Mouse (Mus musculus) fibroblast of lung, adult 2 months (primary cell): Measurements from ENCODE around the gene Trim34a.
"Not testable (repeated sequence)": the region's sequence is repeated elsewhere in the genome, so short reads cannot be mapped to it uniquely, and the experiment has no call there.

ENCODE experiments used
- DNase-seq: peaks from one replicate; pipeline ENCODE4 v3.0.0-alpha.2; 2011; ENCODE audit warnings: low read depth

The Trim34a gene

DNA sequence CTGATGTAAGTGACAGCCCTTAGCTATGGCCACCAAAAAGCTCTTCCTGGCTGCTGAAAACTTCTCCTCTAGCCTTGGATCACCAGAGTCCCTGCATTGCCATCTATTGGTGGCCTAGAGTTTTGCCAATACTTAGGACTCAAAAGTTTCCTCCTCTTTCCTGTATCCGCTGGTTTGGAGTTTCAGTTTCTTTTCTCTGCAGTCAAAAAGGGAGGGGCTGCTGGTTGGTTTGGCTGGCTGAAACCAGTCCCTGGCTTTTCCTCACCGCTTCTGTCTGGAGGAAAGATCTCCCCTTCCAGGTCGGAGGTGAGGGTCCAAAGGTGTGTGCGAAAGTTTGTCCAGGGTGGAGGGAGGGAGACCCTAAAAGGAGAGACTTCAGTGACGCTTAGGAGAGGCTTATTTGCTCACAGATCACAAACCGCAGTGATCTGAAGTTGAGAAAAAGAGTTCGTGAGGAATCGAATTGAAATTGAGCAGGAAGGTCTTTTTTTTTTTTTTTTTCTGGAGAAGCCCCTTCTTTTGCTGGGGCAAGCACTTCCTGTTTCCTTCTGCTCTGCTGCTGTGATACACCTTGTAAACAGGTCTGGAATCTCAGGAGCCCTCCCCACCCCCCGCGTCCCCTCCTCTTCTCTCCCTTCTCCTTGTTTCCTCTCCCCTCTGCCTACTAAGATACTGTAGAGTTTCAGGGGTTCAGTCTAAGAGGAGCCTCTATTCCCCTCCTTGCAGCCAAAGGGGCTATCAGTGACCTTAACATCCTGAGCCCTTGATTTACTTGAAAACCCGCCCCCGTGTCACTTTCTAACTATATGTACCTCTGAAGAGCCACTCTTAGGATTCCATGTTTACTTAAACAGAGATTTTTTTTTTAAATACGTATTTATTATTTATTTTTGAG is at the start of gene Trim34a:
Gene Trim34a (plus strand): TSS at position 171 of the 895 bp plus-strand sequence.
- DNase-seq, result peak; percentile 73

DNA sequence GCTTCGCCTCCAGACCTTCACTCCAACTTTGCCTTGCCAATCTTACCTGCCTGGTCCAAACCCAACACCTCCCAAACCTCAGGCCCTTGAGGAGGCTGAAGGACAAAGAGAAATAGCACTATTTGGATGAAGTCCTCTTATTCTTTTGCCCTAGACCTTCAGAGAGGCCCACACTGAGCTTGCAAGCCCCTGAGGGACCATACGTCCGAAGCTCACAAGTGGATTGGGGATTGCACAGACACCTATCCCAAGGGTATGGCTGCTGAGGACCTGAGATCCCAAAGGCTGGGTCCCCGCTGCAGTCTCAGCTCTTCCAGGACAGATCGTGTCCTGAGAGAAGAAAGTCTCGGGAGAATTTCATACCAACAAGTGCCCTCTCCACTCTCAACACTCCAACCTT is 48.4 kb upstream of the Trim34a start, which contains the start of gene Olfr649:
Gene Olfr649 (minus strand): TSS at position 101 of the 400 bp plus-strand sequence.
- DNase-seq, result no peak

DNA sequence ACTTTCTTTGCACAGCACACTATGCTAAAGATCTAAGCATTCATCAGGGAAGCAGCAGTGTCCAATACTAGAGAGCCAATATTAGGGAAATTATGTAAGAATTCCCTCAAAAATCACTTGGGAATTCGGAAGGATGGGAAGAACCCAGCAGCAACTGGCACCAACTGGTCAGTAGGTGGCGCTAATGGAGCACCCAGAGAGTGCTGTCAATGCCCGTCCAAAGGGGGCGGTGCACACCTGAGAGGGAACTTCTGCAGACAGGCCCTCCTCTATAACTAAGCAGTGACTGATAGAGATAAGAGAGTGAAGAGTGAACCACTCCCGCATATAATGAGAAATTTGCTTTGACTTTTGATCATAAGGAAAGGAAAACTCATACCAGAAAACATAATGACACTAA is 44.4 kb upstream of the Trim34a start:
- DNase-seq, result peak; percentile 31

DNA sequence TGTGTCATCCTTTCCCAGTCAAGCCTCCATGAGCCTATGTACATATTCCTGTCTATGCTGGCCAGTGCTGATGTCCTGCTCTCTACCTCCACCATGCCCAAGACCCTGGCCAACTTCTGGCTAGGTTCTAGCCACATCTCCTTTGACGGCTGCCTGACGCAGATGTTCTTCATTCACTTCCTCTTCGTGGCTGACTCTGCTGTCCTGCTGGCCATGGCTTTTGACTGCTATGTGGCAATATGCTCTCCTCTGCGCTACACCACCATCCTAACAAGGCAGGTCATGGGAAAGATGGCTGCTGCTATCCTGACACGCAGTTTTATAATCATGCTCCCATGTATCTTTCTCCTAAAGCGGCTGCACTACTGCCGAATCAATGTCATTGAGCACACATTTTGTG is 38.1 kb upstream of the Trim34a start:
- no peak for DNase-seq

DNA sequence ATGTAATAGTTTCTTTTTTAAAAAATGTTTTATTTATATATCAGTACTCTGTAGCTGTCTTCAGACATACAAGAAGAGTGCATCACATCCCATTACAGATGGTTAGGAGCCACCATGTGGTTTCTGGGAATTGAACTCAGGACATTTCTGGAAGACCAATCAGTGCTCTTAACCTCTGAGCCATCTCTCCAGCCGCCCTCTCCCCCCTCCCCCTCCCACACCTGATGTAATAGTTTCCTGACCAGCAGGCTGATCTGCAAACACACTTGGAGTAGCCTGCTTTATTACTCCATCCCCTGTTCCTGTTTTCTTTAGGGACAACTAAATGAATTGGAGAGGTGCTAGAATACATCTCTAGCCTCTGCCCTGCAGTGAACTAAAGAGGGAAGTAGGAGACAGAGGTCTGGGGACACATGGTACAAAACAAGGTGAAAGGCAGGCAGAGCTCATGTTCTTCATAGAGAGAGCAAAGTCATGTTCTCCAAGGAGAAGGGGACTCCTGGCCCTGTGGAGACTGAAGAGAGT is 28.2 kb upstream of the Trim34a start:
- DNase-seq, result no peak

DNA sequence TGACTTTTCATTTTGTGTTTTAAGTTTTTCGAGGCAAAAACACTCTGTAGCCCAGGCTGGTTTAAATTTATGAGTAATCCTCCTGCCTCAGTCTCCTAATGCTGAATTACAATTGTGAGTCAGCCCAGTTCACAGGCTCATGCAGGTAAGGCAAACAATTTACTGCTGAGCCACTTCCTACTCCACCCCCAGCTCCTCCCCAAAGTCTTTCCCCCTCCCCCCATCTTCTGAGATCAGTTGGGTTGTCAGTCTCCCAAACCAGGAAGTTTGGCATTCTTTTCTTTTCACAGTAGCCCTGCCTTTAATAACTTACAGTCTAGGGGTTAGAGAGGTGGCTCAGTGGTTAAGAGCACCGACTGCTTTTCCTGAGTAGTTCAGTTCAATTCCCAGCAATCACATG is 26.4 kb upstream of the Trim34a start:
- DNase-seq, result no peak

DNA sequence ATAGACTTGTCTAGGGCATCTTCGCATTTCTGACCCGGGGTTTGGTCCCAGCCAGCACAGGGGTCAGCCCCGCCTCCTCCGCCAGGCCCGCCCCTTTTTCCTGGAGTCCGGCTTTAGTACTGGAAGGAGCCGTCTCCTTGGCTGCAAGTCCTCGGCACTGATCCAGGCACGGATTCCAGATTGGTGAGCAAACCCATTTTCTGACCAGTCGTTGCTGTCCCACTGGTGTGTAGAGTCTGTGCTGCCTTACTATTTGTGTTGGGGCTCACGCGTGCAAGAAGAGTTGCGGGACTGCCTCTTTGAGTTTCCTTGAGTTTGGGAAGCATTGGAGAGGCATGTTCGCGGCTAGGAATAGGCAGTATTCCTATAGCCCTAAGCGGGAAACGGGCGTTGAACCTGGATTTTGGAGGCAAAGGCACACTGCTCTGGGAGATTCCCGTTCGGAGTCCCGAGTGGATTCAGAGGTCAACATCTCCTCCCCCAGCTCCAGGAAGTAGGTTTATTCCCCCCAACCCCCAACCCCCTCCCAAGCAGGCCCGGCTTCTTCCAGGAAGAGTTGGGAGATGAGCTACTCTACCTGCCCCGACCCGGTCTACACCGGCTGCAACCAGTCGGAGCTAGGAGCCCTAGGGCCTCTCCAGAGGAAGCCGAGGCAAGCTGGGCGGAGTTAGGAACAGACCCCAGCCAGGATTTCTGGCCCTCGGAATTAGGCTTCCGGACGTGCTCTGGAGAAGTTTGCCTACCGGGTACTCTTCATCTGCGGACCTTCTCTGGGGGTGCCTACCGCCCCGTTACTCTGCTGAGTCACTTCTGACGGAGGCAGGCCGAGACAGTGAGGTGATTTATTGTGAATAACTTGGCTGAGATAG is 25.3 kb upstream of the Trim34a start, which contains the start of gene Trim6:
Gene Trim6 (plus strand): TSS at position 93 of the 869 bp plus-strand sequence.
- peak; percentile 56 for DNase-seq

DNA sequence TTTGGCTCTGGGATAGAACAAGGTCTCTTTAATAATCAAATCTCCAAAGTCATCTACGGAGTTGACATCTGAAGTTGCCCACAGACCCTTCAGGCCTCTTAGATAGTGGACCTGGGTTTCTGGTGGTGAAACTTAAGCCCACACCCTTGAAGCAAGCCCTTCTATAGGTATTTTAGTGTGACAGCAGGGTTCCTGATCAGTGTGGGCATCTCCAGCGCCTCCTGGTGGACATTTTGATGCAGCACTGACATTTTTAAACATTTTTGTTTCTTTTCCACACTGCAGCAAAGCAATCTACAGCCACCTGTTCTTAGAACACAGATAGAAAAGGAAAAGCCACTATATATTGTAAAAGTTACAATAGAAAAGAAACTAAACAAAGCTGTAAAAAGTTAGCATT is 13.1 kb upstream of the Trim34a start:
- no peak for DNase-seq

DNA sequence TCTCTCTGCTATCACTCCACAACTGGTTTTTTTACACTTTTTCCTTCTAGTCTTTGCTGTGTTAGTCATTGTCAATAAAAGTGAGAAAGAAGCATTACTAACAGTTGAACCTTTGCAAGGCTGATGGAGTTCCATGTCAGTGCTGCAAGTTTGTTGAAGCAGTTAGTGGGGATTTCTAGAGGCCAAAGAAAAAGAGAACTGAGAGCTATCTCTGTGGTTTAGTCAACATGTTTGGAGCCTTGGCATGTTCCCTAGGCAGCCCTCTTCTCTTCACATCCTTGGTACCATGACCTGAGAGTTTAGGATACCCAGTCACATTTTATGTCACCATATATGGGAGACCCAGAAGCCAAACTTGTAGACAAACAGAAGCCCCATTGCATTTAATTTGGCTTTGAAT is 3.4 kb upstream of the Trim34a start:
- no peak for DNase-seq

DNA sequence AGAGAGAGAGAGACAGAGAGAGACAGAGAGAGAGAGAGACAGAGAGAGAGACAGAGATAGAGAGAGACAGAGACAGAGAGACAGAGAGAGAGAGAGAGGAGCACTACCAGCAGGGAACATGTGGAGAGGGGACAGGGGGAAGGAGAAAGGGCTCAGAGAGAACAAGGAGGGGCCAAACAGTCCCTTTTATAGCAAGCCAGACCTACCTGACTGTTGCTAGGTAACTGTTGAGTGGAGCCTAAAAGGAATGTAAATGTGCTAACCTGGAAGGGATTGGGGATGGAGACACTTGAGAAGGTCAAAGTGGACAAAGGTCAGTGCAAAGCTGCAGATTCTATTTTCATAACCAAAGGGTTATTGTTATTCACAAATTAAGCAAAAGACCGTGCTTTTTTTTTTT is 641 bp upstream of the Trim34a start:
- DNase-seq, result no peak

DNA sequence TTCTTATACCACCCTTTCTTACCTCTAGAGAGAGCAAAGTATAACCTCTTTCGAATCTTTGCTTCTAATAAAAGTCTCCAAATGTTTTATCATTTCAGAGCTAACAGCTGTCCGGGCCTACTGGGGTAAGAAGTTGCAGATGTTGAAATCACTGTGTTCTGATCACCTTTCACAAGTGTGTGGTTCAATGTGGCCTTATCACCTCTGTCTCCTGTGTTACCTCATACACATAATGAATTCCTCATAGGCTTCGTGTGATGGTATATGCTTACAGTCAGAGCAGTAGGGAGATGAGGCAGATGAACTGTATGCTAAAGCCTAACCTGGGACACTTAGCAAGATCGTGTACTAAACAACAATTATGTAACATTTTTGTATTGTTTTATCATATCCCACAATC is 16.1 kb downstream of the Trim34a start:
- DNase-seq, result not testable (repeated sequence)

DNA sequence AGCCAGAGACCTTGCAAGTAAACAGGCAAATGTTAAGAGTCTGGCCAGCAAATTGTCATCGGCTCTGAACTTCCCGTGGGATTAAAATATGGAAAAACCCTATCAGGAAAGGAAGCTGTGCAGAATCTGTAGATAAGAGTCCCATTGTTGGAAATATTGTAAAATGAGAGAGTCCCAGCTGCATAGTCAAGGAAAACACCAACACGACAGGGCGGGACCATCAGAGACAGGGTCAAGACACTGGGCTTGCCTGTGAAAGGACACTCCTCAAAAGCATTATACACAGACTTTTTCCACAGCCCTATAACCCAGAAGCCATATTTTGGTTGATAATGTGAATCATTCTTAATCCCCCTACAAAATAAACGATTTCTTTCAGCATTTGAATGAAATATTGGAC is 21.1 kb downstream of the Trim34a start:
- not testable (repeated sequence) for DNase-seq

DNA sequence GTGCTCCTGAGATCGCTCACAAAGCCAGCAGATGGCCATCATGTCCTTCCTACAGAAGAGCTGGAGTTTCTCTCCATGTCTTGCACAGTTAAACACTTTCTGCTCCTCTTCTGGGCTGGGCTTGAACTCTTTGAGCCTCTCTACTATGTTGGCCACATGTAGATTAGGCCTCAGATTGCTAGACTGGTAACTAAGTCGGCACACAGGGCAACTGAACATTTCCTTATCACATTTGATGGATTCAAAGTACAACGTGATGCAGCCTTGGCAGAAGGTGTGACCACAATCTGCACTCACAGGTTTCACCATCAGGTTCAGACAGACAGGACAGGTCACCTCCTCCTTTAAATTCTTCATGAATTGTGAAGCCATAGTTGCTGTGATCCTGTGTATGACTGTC is 35.1 kb downstream of the Trim34a start:
- DNase-seq, result not testable (repeated sequence)

DNA sequence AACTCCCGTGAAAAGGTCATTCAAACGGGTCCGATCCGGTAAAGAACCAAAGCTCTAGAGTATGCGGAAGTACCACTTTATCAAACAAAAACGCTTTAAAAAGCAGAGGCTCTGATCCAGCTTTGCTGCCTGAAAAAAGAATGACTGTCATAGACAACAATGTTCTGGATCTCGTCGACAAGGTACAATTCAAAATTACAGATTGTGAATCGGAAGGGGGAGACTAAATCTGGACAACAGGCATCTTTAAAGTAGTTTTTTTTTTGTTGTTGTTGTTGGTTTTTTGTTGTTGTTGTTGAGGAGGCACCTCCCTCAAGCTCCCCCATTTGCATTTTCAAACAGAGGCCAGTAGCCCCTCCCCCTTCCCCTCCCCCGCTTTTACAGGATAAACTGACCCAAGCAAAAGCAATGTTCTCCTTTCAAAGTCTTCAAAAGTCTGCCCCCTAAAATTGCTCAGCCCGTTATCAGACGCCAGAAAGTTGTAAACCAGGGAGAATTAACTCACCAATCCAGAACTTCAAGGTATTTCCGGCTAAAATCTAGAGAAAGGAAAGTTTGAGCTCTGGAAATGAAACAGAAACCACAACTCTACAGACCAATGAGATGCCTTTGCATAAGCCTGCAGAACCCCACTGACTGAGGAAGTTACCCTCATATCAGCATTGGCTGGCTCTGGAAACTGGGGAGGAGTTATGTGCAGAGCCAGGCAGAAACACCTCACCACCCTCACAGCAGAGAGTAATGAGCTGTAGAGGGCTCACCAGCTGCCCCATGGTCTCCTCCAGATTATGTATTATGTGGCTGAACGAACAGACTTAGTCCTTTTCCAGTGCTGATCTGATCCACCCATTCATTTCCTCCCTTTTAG is 43.6 kb downstream of the Trim34a start, which contains the start of gene Trim5:
Gene Trim5 (minus strand): TSS at position 519 of the 868 bp plus-strand sequence.
- not testable (repeated sequence) for DNase-seq

DNA sequence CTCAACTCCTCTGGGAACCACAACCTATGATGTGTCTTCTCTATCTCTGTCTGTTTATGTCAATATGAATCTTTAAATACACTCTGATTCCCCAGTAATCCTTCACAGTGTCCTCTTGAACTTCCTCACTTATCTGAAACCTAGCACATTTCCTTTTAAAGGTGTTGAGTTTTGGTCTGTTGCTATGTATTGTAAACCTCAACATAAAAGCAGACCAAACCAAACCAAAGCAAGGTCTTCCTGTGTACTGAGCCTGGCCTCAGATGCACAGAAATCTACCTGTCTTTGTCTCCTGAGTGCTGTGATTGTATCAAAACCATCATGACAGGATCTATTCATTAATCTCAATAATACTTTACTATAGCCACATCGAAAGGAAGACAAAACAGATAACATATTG is 46.4 kb downstream of the Trim34a start:
- DNase-seq, result no peak

DNA sequence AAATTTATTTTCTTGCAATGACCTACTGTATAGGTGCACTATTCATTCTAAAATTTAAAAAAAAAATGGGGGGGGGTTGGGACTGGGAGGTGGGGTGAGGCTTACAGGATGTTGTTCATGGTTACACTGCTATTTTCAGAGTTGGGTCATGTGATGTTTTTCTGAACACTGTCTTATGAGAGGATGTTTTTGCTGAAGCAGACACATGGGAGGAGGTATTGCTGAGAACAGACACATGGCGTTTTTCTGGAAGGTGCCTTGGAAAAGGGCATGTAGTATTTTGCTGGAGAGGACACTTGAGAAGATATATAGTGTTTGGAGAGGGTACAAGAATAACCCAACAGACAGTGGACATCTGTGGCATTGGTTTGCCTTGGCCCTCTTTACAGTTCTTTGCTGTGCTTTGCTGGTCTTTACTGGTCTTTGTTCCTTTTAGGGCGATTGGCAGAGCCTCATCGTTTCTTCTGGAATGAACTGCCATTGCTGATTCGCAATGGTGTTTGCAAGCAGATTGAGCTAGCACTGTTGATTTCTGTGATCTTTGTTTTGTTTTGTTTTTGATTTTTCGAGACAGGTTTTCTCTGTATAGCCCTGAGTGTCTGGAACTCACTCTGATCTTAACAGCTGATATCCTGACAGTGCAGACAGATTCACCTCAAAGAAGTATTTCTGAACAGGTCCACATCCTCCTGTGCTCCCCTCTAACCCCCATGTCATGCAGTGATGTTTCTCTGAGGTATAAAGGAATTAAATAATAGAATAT is 47.6 kb downstream of the Trim34a start:
- no peak for DNase-seq
